16 mouse cellular contexts compared by ENCODE assay signal in the genomic region with DNA sequence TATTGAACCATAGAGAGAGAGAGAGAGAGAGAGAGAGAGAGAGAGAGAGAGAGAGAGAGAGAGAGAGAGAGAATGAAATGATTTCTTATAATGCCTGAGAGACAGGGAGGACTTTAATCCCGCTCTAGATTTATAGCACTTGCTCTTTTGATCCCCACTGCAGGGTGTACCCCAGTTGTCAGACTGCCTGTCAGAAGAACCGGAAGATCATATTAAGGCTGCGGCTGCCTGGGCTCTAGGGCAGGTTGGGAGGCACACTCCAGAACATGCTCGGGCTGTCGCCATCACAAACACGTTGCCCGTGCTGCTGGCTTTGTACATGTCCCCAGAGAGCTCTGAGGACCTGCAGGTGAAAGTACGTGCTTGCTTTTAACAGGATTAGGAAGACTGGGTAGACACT. TPM values are rescaled to one million over a fixed set of nuclear protein-coding genes. Genes with fewer than 3 reads are reported as not detected.
"Had no signal": no experiment of that assay in that cellular context is flagged by ENCODE, and none has a peak within 500 bp of the region (broad histone marks: within the 10 kb centered on the region; RNA-seq: fewer than 3 reads in every experiment).

No protein-coding gene starts in this region.

- H3K27me3 ChIP-seq: liver, embryonic 15.5 days; neural tube, embryonic 13.5 days had no signal

- ATAC-seq: lung, postnatal 0 days had no signal

- H3K4me1 ChIP-seq: liver, embryonic 15.5 days; neural tube, embryonic 13.5 days had no signal

- H3K4me3 ChIP-seq: left cerebral cortex, adult 2 months; limb, embryonic 10.5 days; liver, embryonic 15.5 days; neural tube, embryonic 13.5 days had no signal

- DNase-seq: kidney, adult 8-10 months; kidney, postnatal 25 days; lung, adult 2 months; lung, postnatal 36 days; right cerebral cortex, adult 18-20 months; right cerebral cortex, postnatal 25 days; thymus, postnatal 4 days had no signal

- H3K27ac ChIP-seq: left cerebral cortex, adult 2 months; limb, embryonic 10.5 days; liver, embryonic 15.5 days; neural tube, embryonic 13.5 days; stomach, postnatal 0 days had no signal

- H3K9ac ChIP-seq: liver, embryonic 15.5 days; neural tube, embryonic 13.5 days had no signal

- H3K4me2 ChIP-seq: liver, embryonic 11.5 days; liver, embryonic 15.5 days; neural tube, embryonic 13.5 days had no signal

- H3K9me3 ChIP-seq: limb, embryonic 10.5 days; liver, embryonic 15.5 days; neural tube, embryonic 13.5 days had no signal

- H3K36me3 ChIP-seq: limb, embryonic 10.5 days; liver, embryonic 15.5 days; neural tube, embryonic 13.5 days had no signal

RNA-seq across cellular contexts. Expression of a gene that starts 43.2 kb away (rescaled TPM):
- total RNA-seq: megakaryocyte progenitor cell, adult 5-6 weeks had no signal
- polyA plus RNA-seq: kidney, embryonic 16.5 days; limb, embryonic 10.5 days; liver, embryonic 11.5 days; liver, embryonic 15.5 days; neural tube, embryonic 13.5 days had no signal
